Mouse (Mus musculus) granulocyte monocyte progenitor cell, adult 5-6 weeks (primary cell): ENCODE measurements around the gene Bst1. TPM values are rescaled to one million over a fixed set of nuclear protein-coding genes. Genes with fewer than 3 reads are reported as not detected.

Experiments used
- ATAC-seq: replicated peaks from 2 replicates; pipeline ENCODE4 v1.8.0; 2016; ENCODE audit warnings: mild to moderate bottlenecking, moderate TSS enrichment, inconsistent platforms; ENCODE audit not compliant: poor library complexity, severe bottlenecking
- total RNA-seq, 2 experiments: library from RNA; stranded (forward) in 1 of 2; stranded (reverse) in 1 of 2; fragments of 200-712, 200-1000 nt in 1 of 2; fragments of >200 nt in 1 of 2; fragmentation: Nextera tagmentation in 1 of 2; gene quantifications; 2 replicates each; pipeline ENCODE4 v1.2.3; 2014 to 2017

The Bst1 gene
- total RNA-seq, 2 experiments from 2014 or later, result 0.46 to 1.8 TPM

GRCm38 (mm10) chr5:43807744-43808696, 10.7 kb upstream of the Bst1 start:
- peak; percentile 95 for ATAC-seq

- no peak for ATAC-seq
Observed at GRCm38 (mm10) chr5:43810427-43811062, 8.1 kb upstream of the Bst1 start.

- no peak for ATAC-seq
Observed at GRCm38 (mm10) chr5:43814536-43814935, 4.1 kb upstream of the Bst1 start.

GRCm38 (mm10) chr5:43815769-43816168, 2.9 kb upstream of the Bst1 start:
- no peak for ATAC-seq

- no peak for ATAC-seq
Observed at GRCm38 (mm10) chr5:43820785-43821184, 2.1 kb downstream of the Bst1 start.

- ATAC-seq, result no peak
Observed at GRCm38 (mm10) chr5:43821538-43821937, 2.9 kb downstream of the Bst1 start, which contains the start of gene Fbxl5. Gene Fbxl5 (minus strand): TSS chr5:43821638.

GRCm38 (mm10) chr5:43822199-43822598, 3.5 kb downstream of the Bst1 start:
- no peak for ATAC-seq

GRCm38 (mm10) chr5:43822824-43823223, 4.1 kb downstream of the Bst1 start:
- ATAC-seq, result no peak

GRCm38 (mm10) chr5:43824580-43824979, 5.9 kb downstream of the Bst1 start:
- peak; percentile 69 for ATAC-seq

GRCm38 (mm10) chr5:43826883-43827282, 8.2 kb downstream of the Bst1 start:
- ATAC-seq, result peak; percentile 93

- peak; percentile 10; the same call in 1 of the 2 replicates for ATAC-seq
Observed at GRCm38 (mm10) chr5:43827366-43827765, 8.7 kb downstream of the Bst1 start.

- no peak for ATAC-seq
Observed at GRCm38 (mm10) chr5:43836590-43836989, 17.9 kb downstream of the Bst1 start.

GRCm38 (mm10) chr5:43837372-43837771, 18.7 kb downstream of the Bst1 start:
- ATAC-seq, result peak; percentile 69

- ATAC-seq, result peak; percentile 83
Observed at GRCm38 (mm10) chr5:43841144-43842010, 22.7 kb downstream of the Bst1 start.

GRCm38 (mm10) chr5:43842011-43842285, 23.3 kb downstream of the Bst1 start:
- no peak for ATAC-seq

- no peak for ATAC-seq
Observed at GRCm38 (mm10) chr5:43842576-43843155, 24.0 kb downstream of the Bst1 start.

GRCm38 (mm10) chr5:43845083-43845482, 26.4 kb downstream of the Bst1 start:
- no peak for ATAC-seq

- no peak for ATAC-seq
Observed at GRCm38 (mm10) chr5:43845646-43846045, 27.0 kb downstream of the Bst1 start.

GRCm38 (mm10) chr5:43846227-43846626, 27.5 kb downstream of the Bst1 start:
- no peak for ATAC-seq

GRCm38 (mm10) chr5:43847555-43847954, 28.9 kb downstream of the Bst1 start:
- peak; percentile 58 for ATAC-seq
